Mouse (Mus musculus): ENCODE results near the gene Bloc1s1. TPM values are rescaled to one million over a fixed set of nuclear protein-coding genes. Genes with fewer than 3 reads are reported as not detected.

The Bloc1s1 gene
- polyA plus RNA-seq (2017; shearing (Covaris generic)), result 196 TPM

GRCm38 (mm10) chr10:128923935-128924334, at the start of gene Bloc1s1:
Gene Bloc1s1 (minus strand): TSS chr10:128924035.

GRCm38 (mm10) chr10:128960590-128961584, 37.1 kb upstream of the Bloc1s1 start, which contains the start of gene Mettl7b:
Gene Mettl7b (minus strand): TSS chr10:128960988.

GRCm38 (mm10) chr10:128933574-128933973, 9.7 kb upstream of the Bloc1s1 start, which contains the start of gene Itga7:
Gene Itga7 (plus strand): TSS chr10:128933818.

GRCm38 (mm10) chr10:128922822-128923012, 1.1 kb downstream of the Bloc1s1 start, which contains the start of gene Rdh5:
Gene Rdh5 (minus strand): TSS chr10:128922888.

GRCm38 (mm10) chr10:128900698-128901097, 23.1 kb downstream of the Bloc1s1 start, which contains the start of gene Cd63:
Gene Cd63 (plus strand): TSS chr10:128900989.

GRCm38 (mm10) chr10:128891296-128892094, 32.3 kb downstream of the Bloc1s1 start, which contains the start of gene Gdf11:
Gene Gdf11 (minus strand): TSS chr10:128891718.

Other genes with a start within 250 kb of the Bloc1s1 start
- 61.8 TPM for gene Suox, start 250.0 kb downstream of the Bloc1s1 start, polyA plus RNA-seq (2017; shearing (Covaris generic))
- 56.8 TPM for gene Rab5b, start 227.8 kb downstream of the Bloc1s1 start, polyA plus RNA-seq (2017; shearing (Covaris generic))
- 4.6 TPM for gene Pmel, start 219.8 kb downstream of the Bloc1s1 start, polyA plus RNA-seq (2017; shearing (Covaris generic))
- gene Cdk2, start 219.0 kb downstream of the Bloc1s1 start, polyA plus RNA-seq (2017; shearing (Covaris generic)), result 47.2 TPM
- gene Dgka, start 179.2 kb downstream of the Bloc1s1 start, polyA plus RNA-seq (2017; shearing (Covaris generic)), result 706 TPM
- 31.6 TPM for gene Pym1, start 176.1 kb downstream of the Bloc1s1 start, polyA plus RNA-seq (2017; shearing (Covaris generic))
- gene Mmp19, start 133.1 kb downstream of the Bloc1s1 start, polyA plus RNA-seq (2017; shearing (Covaris generic)), result not detected
- 136 TPM for gene Dnajc14, start 120.0 kb downstream of the Bloc1s1 start, polyA plus RNA-seq (2017; shearing (Covaris generic))
- 6.1 TPM for gene Tmem198b, start 119.7 kb downstream of the Bloc1s1 start, polyA plus RNA-seq (2017; shearing (Covaris generic))
- 149 TPM for gene Sarnp, start 106.7 kb downstream of the Bloc1s1 start, polyA plus RNA-seq (2017; shearing (Covaris generic))
- 89.2 TPM for gene Ormdl2, start 102.4 kb downstream of the Bloc1s1 start, polyA plus RNA-seq (2017; shearing (Covaris generic))
- gene Gdf11, start 32.3 kb downstream of the Bloc1s1 start, polyA plus RNA-seq (2017; shearing (Covaris generic)), result 1.2 TPM
- gene Cd63, start 23.0 kb downstream of the Bloc1s1 start, polyA plus RNA-seq (2017; shearing (Covaris generic)), result 1.2 TPM
- 21.9 TPM for gene Rdh5, start 1.1 kb downstream of the Bloc1s1 start, polyA plus RNA-seq (2017; shearing (Covaris generic))
- gene Itga7, start 9.8 kb upstream of the Bloc1s1 start, polyA plus RNA-seq (2017; shearing (Covaris generic)), result 9.1 TPM
- gene Mettl7b, start 37.0 kb upstream of the Bloc1s1 start, polyA plus RNA-seq (2017; shearing (Covaris generic)), result not detected
- not detected for gene Olfr9, start 65.4 kb upstream of the Bloc1s1 start, polyA plus RNA-seq (2017; shearing (Covaris generic))
- gene Olfr763, start 86.8 kb upstream of the Bloc1s1 start, polyA plus RNA-seq (2017; shearing (Covaris generic)), result not detected
- gene Olfr764-ps1, start 115.9 kb upstream of the Bloc1s1 start, polyA plus RNA-seq (2017; shearing (Covaris generic)), result not detected
- not detected for gene Olfr765, start 126.0 kb upstream of the Bloc1s1 start, polyA plus RNA-seq (2017; shearing (Covaris generic))
- not detected for gene Olfr766-ps1, start 144.9 kb upstream of the Bloc1s1 start, polyA plus RNA-seq (2017; shearing (Covaris generic))
- not detected for gene Olfr767, start 158.9 kb upstream of the Bloc1s1 start, polyA plus RNA-seq (2017; shearing (Covaris generic))
- gene Olfr768, start 175.3 kb upstream of the Bloc1s1 start, polyA plus RNA-seq (2017; shearing (Covaris generic)), result not detected
- gene Olfr769, start 193.8 kb upstream of the Bloc1s1 start, polyA plus RNA-seq (2017; shearing (Covaris generic)), result not detected
- gene Olfr770, start 215.0 kb upstream of the Bloc1s1 start, polyA plus RNA-seq (2017; shearing (Covaris generic)), result not detected
- gene Olfr771, start 240.7 kb upstream of the Bloc1s1 start, polyA plus RNA-seq (2017; shearing (Covaris generic)), result not detected

Measured in inflammation-experienced regulatory T-cells, adult 16 weeks (primary cell).